Mouse (Mus musculus) cortical plate, adult 2 months (tissue): Measurements from ENCODE around the gene 2300002M23Rik.
A peak's percentile ranks its signal among the peaks of the same experiment; 100 is the strongest.

Source experiments
- CTCF ChIP-seq: fragments of 200-500 bp; IDR thresholded peaks from 2 replicates; pipeline ENCODE4 v1.5.1; 2011; ENCODE audit warnings: mild to moderate bottlenecking, control low read depth, low read length; ENCODE audit not compliant: insufficient read depth; ENCODE audit errors: extremely low read depth
- POLR2A ChIP-seq: fragments of 200-500 bp; IDR thresholded peaks from 2 replicates; pipeline ENCODE4 v1.6.1; 2011; ENCODE audit warnings: mild to moderate bottlenecking, low read length, control low read depth; ENCODE audit not compliant: insufficient read depth; ENCODE audit errors: extremely low read depth

DNA sequence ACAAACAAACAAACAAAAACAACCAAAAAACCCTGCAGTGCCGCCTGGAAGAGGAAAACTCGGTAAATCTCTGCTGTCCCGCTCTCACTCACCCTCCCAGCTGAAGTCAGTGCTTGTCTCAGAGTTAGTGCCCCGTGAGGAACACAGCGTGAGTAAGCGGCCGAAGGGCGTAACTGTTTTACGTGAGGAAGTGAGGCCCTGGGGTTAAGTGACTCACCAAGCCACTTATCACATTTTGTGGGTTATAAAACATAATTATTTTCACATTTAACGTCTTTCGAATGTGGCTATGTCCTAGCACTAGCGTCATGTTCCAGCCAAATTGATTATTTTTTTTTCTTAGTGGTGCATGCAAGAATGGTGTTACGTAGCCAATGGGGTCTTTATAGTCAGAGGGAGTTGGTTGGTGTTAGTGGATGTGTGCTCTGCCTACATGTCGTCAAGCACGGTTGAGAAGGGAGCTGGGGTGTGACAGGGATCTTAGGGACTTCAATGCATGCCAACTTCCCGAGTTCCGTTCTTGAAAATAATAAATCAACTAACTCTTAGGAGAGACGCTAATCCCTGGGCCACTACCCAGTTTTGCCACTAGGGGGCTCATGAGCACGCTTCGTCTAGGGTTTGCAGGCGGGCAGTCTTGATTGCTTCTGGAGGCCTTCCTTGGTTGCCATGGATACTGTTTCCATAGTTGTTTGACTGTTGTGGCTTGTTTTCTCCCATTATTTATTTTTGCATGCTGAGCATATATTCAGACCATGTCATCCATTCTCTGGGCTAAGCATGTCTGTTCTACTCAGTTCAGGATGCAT is 23.4 kb downstream of the 2300002M23Rik start:
- TF ChIP-seq POLR2A, result no peak
- peak; percentile 83 for TF ChIP-seq CTCF
